Mouse (Mus musculus): Measurements from ENCODE around the gene H1foo.

DNA sequence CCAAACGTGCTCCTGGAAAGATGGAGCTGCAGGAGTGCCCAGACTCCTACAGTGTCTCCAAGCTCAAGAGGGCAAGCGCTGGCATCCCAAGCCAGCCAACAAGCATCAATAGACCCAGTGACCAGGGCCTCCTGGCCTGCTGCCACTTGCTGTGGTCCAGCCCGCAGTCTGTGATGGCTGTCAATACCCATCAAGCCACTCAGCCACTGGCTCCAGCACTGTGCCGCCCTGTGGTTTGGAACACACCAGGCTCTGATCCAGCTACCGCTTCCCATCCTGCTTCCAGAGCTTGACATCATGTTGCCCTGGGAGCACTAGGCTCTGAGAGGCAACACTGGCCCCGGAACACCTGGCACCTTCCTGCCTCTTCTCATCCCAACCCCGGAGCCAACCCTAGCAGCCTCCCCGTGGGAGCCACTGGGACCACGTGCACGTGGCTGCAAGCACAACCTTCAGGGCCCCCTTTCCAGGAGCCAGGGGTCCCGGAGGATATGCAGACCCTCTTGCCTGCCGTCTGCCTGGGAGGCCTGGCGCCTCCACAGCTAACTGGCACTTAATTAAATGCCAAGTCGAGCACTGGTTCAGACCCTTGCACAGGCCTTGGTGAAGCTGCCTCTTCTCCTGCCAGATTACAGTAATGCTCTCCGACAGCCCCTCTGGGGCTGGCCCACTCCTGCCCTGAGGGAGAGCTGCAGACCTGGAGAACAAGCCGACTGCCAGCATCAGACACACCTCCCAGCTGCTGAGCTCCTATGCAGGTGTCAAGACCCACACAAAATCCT, 29.3 kb downstream of the H1foo start:
- TF ChIP-seq CTCF (IDR thresholded peaks at IDR 0.05; ENCODE audit: control insufficient read depth, insufficient read depth, insufficient replicate concordance, low read depth, low read length), result no peak
- TF ChIP-seq POLR2A (IDR thresholded peaks at IDR 0.05; ENCODE audit: control insufficient read depth, low read depth, low read length), result no peak
